Mouse (Mus musculus) intestine, postnatal 0 days (tissue): ENCODE measurements around the gene Mtm1. TPM values are rescaled to one million over a fixed set of nuclear protein-coding genes. Genes with fewer than 3 reads are reported as not detected.

Experiments
- ATAC-seq: fragments of 200-750 bp; cut with Nextera tagmentation; 2 replicates; pipeline ENCODE4 v1.8.0; 2017; ENCODE audit warnings: mild to moderate bottlenecking, moderate TSS enrichment, moderate library complexity
- H3K27ac ChIP-seq: fragments of 300-500 bp; sonication (generic); 2 replicates; pipeline ENCODE4 v1.5.1; 2014; ENCODE audit warnings: mild to moderate bottlenecking, low read depth, low read length, moderate library complexity
- H3K27me3 ChIP-seq: fragments of 300-500 bp; sonication (generic); replicated peaks from 2 replicates; pipeline ENCODE4 v1.6.1; 2014; ENCODE audit warnings: low read length, mixed read lengths; ENCODE audit not compliant: control insufficient read depth, insufficient read depth
- H3K36me3 ChIP-seq: fragments of 300-500 bp; sonication (generic); 2 replicates; pipeline ENCODE4 v1.6.1; 2014; ENCODE audit warnings: mild to moderate bottlenecking, moderate library complexity; ENCODE audit not compliant: control insufficient read depth, insufficient read depth
- H3K4me1 ChIP-seq: fragments of 300-500 bp; sonication (generic); replicated peaks from 2 replicates; pipeline ENCODE4 v1.6.1; 2014; ENCODE audit warnings: antibody characterized with exemption, low read length, mixed read lengths; ENCODE audit not compliant: control insufficient read depth, insufficient read depth
- H3K4me2 ChIP-seq: fragments of 300-500 bp; sonication (generic); replicated peaks from 2 replicates; pipeline ENCODE4 v1.6.1; 2014; ENCODE audit warnings: low read depth, mild to moderate bottlenecking, moderate library complexity
- H3K4me3 ChIP-seq: fragments of 300-500 bp; sonication (generic); 2 replicates; pipeline ENCODE4 v1.5.1; 2014; ENCODE audit warnings: low read depth, low read length
- H3K9ac ChIP-seq: fragments of 300-500 bp; sonication (generic); 2 replicates; pipeline ENCODE4 v1.6.1; 2014; ENCODE audit warnings: mild to moderate bottlenecking, low read depth, low read length
- H3K9me3 ChIP-seq: fragments of 300-500 bp; sonication (generic); 2 replicates; pipeline ENCODE4 v1.6.1; 2016; ENCODE audit warnings: mixed run types; ENCODE audit not compliant: control insufficient read depth
- CTCF ChIP-seq: sonication (generic); IDR thresholded peaks from 2 replicates; pipeline ENCODE4 v1.5.1; 2016; ENCODE audit warnings: low read depth, mild to moderate bottlenecking, control low read depth, antibody characterized with exemption, moderate library complexity
- WGBS: fragments of 180-500 bp; shearing (Covaris S2); extraction: QIAGEN DNeasy Blood & Tissue Kit; methylation state at CpG from one replicate; pipeline ENCODE4 v1.1.7; 2014; 5-methylcytosine and 5-hydroxymethylcytosine counted together
- polyA plus RNA-seq: library from polyadenylated mRNA; unstranded; fragments of >200 nt; fragmentation: Nextera tagmentation; extraction: Ambion mirVana; gene quantifications from 2 replicates; pipeline ENCODE4 v1.2.1, GENCODE M21; 2015

Mtm1 gene
- polyA plus RNA-seq, 1 experiment from 2014 or later = 18.0 TPM

DNA sequence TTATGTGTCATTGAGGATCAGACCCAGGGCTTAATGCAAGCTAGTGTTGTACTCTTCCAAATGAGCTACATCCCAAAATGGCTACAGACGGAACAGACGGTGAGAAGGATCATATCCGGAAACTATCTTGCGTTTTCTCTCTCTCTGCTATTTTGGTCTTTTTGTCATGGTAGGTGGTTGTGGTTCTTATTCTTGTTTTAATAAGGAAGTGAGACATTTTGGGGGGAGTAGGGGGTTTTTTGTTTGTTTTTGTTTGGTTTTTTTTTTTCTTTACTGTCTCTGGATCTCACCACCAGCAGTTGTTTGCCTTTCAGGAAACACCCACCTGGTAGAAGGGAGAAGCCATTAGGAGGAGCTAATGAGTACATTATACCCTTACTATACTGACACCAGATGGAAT lies 50.3 kb downstream of the Mtm1 start:
- Histone ChIP-seq H3K27me3 (no peaks in the 10 kb centered on the region), H3K4me3 (no peak overlapping the region), H3K27ac (no peak overlapping the region), H3K4me1 (no peaks in the 10 kb centered on the region), H3K9ac (no peak overlapping the region), H3K4me2 (no peak overlapping the region), H3K9me3 (no peaks in the 10 kb centered on the region), H3K36me3 (peaks cover 7% of the 10 kb centered on the region; the same call in 1 of the 2 replicates)
- no peak for ATAC-seq
- 95% methylated on average over 4 of the region's 4 CpGs for WGBS
- TF ChIP-seq CTCF = no peak

DNA sequence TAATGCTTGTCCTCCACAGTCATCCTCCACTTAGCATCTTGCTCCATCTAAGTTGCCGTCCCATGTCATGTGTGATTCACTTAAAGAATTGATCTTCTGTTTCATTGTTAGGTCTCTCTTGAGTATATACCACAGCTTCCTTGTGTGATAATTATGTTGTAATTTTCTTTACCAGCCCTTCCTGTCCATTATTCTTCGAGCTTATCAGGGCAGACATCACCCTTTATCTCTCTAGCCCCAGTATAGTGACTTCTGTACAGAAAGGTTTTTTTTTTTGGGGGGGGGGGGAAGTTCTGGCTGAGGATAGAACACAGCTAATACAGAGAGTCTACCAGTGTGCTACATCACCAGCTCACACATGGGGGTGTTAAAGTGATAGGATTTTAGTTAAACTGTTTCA lies 53.7 kb downstream of the Mtm1 start:
- Histone ChIP-seq H3K27ac (no peak overlapping the region), H3K4me1 (no peaks in the 10 kb centered on the region), H3K9me3 (no peaks in the 10 kb centered on the region), H3K4me2 (no peak overlapping the region), H3K36me3 (peaks cover 7% of the 10 kb centered on the region; the same call in 1 of the 2 replicates), H3K9ac (no peak overlapping the region), H3K27me3 (no peaks in the 10 kb centered on the region), H3K4me3 (no peak overlapping the region)
- no peak for TF ChIP-seq CTCF
- no peak for ATAC-seq
- 60% methylated on average over 2 of the region's 2 CpGs for WGBS

- no peak for ATAC-seq
- H3K36me3 ChIP-seq = no peaks in the 10 kb centered on the region
- H3K4me1 ChIP-seq = no peaks in the 10 kb centered on the region
- no peak overlapping the region for H3K4me3 ChIP-seq
- WGBS = 74% methylated on average over 1 of the region's 1 CpGs
- H3K9ac ChIP-seq = no peak overlapping the region
- H3K27me3 ChIP-seq = no peaks in the 10 kb centered on the region
- no peak overlapping the region for H3K4me2 ChIP-seq
- no peak overlapping the region for H3K27ac ChIP-seq
- TF ChIP-seq CTCF = no peak
- H3K9me3 ChIP-seq = no peaks in the 10 kb centered on the region
Observed at GRCm38 (mm10) chrX:71268972-71269371, 58.4 kb downstream of the Mtm1 start.

GRCm38 (mm10) chrX:71274150-71274549 lies 63.6 kb downstream of the Mtm1 start:
- Histone ChIP-seq H3K4me2 (no peak overlapping the region), H3K27ac (no peak overlapping the region), H3K4me1 (no peaks in the 10 kb centered on the region), H3K4me3 (no peak overlapping the region), H3K36me3 (no peaks in the 10 kb centered on the region), H3K9me3 (no peaks in the 10 kb centered on the region), H3K27me3 (no peaks in the 10 kb centered on the region), H3K9ac (no peak overlapping the region)
- ATAC-seq = no peak
- no peak for TF ChIP-seq CTCF
- 89% methylated on average over 3 of the region's 3 CpGs for WGBS

- H3K4me3 ChIP-seq = no peak overlapping the region
- no peaks in the 10 kb centered on the region for H3K4me1 ChIP-seq
- no peak overlapping the region for H3K9ac ChIP-seq
- no peaks in the 10 kb centered on the region for H3K36me3 ChIP-seq
- H3K4me2 ChIP-seq = no peak overlapping the region
- H3K27ac ChIP-seq = no peak overlapping the region
- no peak for TF ChIP-seq CTCF
- H3K9me3 ChIP-seq = no peaks in the 10 kb centered on the region
- H3K27me3 ChIP-seq = no peaks in the 10 kb centered on the region
- WGBS = 91% methylated on average over 3 of the region's 3 CpGs
- no peak for ATAC-seq
Observed at GRCm38 (mm10) chrX:71285473-71285872, 74.9 kb downstream of the Mtm1 start.

DNA sequence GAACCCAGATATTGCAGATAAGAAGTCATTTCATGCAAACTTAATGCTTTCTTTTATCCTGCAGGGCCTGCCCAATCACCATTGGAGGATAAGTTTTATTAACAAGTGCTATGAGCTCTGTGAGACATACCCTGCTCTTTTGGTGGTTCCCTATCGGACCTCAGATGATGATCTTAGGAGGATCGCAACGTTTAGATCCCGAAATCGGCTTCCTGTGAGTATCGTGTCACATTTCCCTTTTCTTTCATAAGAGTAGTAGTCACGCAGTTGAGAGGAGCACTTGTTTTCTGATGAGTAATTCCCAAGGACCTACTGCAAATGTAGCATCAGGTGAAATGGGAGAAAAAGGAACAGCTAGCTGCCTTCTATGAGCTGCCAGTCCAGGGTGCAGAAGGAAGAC lies 76.5 kb downstream of the Mtm1 start:
- Histone ChIP-seq H3K4me3 (no peak overlapping the region), H3K27ac (no peak overlapping the region), H3K36me3 (no peaks in the 10 kb centered on the region), H3K4me2 (no peak overlapping the region), H3K27me3 (no peaks in the 10 kb centered on the region), H3K4me1 (no peaks in the 10 kb centered on the region), H3K9me3 (no peaks in the 10 kb centered on the region), H3K9ac (no peak overlapping the region)
- WGBS = 89% methylated on average over 7 of the region's 7 CpGs
- TF ChIP-seq CTCF = no peak
- no peak for ATAC-seq

DNA sequence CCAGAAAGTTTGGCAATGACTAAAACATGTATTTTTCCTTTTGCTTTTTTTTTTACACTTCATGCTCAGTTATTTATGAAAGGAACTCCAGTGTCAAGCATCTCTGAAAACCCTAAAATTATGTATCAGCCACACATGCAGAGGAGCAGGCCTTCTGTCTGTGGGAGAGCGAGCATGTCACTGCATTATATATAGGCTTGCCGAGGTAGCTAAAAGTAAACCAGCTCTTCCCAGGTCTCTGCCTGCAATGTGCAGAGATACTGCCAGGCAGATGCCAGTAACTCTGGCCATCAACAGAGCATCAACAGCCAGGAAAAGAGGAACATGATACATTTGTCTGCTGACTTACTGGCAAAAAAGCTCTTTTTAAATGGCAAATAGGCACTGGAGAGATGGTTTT lies 83.6 kb downstream of the Mtm1 start:
- no peaks in the 10 kb centered on the region for H3K36me3 ChIP-seq
- no peak overlapping the region for H3K9ac ChIP-seq
- H3K4me1 ChIP-seq = no peaks in the 10 kb centered on the region
- 91% methylated on average over 2 of the region's 2 CpGs for WGBS
- H3K4me3 ChIP-seq = no peak overlapping the region
- H3K27me3 ChIP-seq = no peaks in the 10 kb centered on the region
- TF ChIP-seq CTCF = no peak
- no peak overlapping the region for H3K4me2 ChIP-seq
- H3K27ac ChIP-seq = no peak overlapping the region
- ATAC-seq = no peak
- H3K9me3 ChIP-seq = no peaks in the 10 kb centered on the region
